Mouse (Mus musculus) right cerebral cortex, postnatal 36 days (tissue): Measurements from ENCODE around the gene Fkbp15.
"Not testable (repeated sequence)": the region's sequence is repeated elsewhere in the genome, so short reads cannot be mapped to it uniquely, and the experiment has no call there.

Experiments used
- DNase-seq, 2 experiments: peaks; one replicate each; pipeline ENCODE4 v3.0.0; 2022; ENCODE audit warnings: low spot score in 2 of 2, mixed read lengths in 1 of 2

Fkbp15 gene

GRCm38 (mm10) chr4:62282969-62283368, 77.4 kb downstream of the Fkbp15 start:
- DNase-seq, result no peak

- no peak for DNase-seq
These were observed 79.0 kb downstream of the Fkbp15 start for GRCm38 (mm10) chr4:62281319-62281718.

- DNase-seq, result no peak
These were observed 82.3 kb downstream of the Fkbp15 start for GRCm38 (mm10) chr4:62278081-62278480.

GRCm38 (mm10) chr4:62277222-62277621, 83.1 kb downstream of the Fkbp15 start:
- no peak for DNase-seq

- DNase-seq, result no peak
These were observed 83.7 kb downstream of the Fkbp15 start for GRCm38 (mm10) chr4:62276642-62277041.

GRCm38 (mm10) chr4:62274841-62275536, 85.4 kb downstream of the Fkbp15 start:
- no peak for DNase-seq

GRCm38 (mm10) chr4:62273916-62274315, 86.4 kb downstream of the Fkbp15 start:
- no peak for DNase-seq

- no peak for DNase-seq
These were observed 87.7 kb downstream of the Fkbp15 start for GRCm38 (mm10) chr4:62272696-62273095.

GRCm38 (mm10) chr4:62267101-62267500, 93.2 kb downstream of the Fkbp15 start:
- DNase-seq, result no peak

GRCm38 (mm10) chr4:62266016-62266415, 94.3 kb downstream of the Fkbp15 start:
- not testable (repeated sequence) for DNase-seq

- no peak for DNase-seq
These were observed 95.1 kb downstream of the Fkbp15 start for GRCm38 (mm10) chr4:62265154-62265836.

GRCm38 (mm10) chr4:62263133-62263844, 97.1 kb downstream of the Fkbp15 start:
- no peak for DNase-seq

- no peak for DNase-seq
These were observed 98.1 kb downstream of the Fkbp15 start, which contains the start of gene Slc31a2 for GRCm38 (mm10) chr4:62262276-62262675. TSS of gene Slc31a2 (plus strand) at chr4:62262562.

GRCm38 (mm10) chr4:62256931-62257330, 103.4 kb downstream of the Fkbp15 start:
- no peak for DNase-seq

GRCm38 (mm10) chr4:62254551-62254950, 105.8 kb downstream of the Fkbp15 start:
- DNase-seq, result no peak

- DNase-seq, result no peak
These were observed 108.6 kb downstream of the Fkbp15 start for GRCm38 (mm10) chr4:62251776-62252175.

- no peak for DNase-seq
These were observed 109.3 kb downstream of the Fkbp15 start for GRCm38 (mm10) chr4:62250896-62251544.
